Mouse (Mus musculus) kidney, adult 2 months (tissue): ENCODE results near the gene Ccnd2.

Experiments used
- CTCF ChIP-seq: fragments of 200-500 bp; conservative IDR thresholded peaks from 2 replicates; pipeline ENCODE4 v1.5.1; 2011; ENCODE audit warnings: low read depth, mild to moderate bottlenecking, control low read depth, low read length, moderate library complexity, mixed read lengths; ENCODE audit not compliant: insufficient read depth, insufficient read length
- POLR2A ChIP-seq: fragments of 200-500 bp; IDR thresholded peaks from one replicate; pipeline ENCODE4 v1.6.1; 2011; ENCODE audit warnings: low read depth, low read length, control low read depth

GRCm38 (mm10) chr6:127177441-127177840, 25.4 kb upstream of the Ccnd2 start:
- TF ChIP-seq POLR2A (no peak), CTCF (no peak)
